ENCODE assay signal across 11 mouse cellular contexts in the genomic region with DNA sequence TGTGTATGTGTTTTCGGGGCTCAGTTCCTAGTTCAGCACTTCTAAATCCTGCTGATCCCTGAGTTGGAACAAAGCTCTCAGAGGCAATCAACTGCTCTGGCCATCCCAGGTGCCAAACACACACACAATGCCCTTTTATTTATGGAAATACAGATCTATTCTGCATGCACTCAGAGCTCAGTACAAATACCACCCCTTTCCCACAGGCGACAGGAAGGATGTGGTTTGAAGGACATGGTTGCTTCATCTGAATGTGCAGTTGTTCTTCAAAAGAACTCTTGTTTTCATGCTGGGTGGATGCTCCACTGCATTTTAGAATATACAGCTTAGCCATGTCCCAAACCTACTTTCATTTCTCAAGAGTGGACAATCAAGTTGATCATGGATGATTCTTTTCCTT.
DNase-seq lines count a peak whose midpoint lies in the region; ATAC-seq and TF ChIP-seq lines count a peak whose summit lies in the region.
"Had no signal": no experiment of that assay in that cellular context is flagged by ENCODE, and none has a peak within 500 bp of the region (broad histone marks: within the 10 kb centered on the region; RNA-seq: fewer than 3 reads in every experiment).

No protein-coding gene starts in this region.

- intact Hi-C loops in gastrocnemius, postnatal 36 days (cut with DNase I): no loop called here

- no peak for TF ChIP-seq CTCF in layer of hippocampus, adult 2 months (conservative IDR thresholded peaks at IDR 0.05)

- H3K27ac ChIP-seq in layer of hippocampus, adult 2 months: no peak overlapping the region
- H3K27ac ChIP-seq: neural tube, embryonic 13.5 days had no signal

- ATAC-seq in inflammation-experienced regulatory T-cells, adult 6 months: peak; percentile 95
- ATAC-seq: intestine, embryonic 16.5 days had no signal

- H3K4me3 ChIP-seq in layer of hippocampus, adult 2 months: no peak overlapping the region
- H3K4me3 ChIP-seq: neural tube, embryonic 13.5 days had no signal

- peak; percentile 59 for DNase-seq in 416B (ENCODE audit: low read depth)
- DNase-seq in B cell, adult 2 months: peak; percentile 47 to 55
- peak; percentile 80 to 81 for DNase-seq in spleen, postnatal 36 days (ENCODE audit: low spot score in 2 of 2)
- no peak for DNase-seq in urinary bladder, postnatal 36 days (ENCODE audit: low spot score in 2 of 2)
- DNase-seq in gastrocnemius, postnatal 36 days: no peak
- DNase-seq in layer of hippocampus, adult 2 months (ENCODE audit: low spot score in 2 of 2): no peak
- DNase-seq: adrenal gland, postnatal 10 days; right cerebral cortex, postnatal 14 days had no signal

Comparison
In these comparisons a context has a peak if more than half of its experiments do, and no peak if none do; other contexts are left out.
1. DNase-seq: peak in 416B (single experiment), B cell, adult 2 months (2 of 2) and spleen, postnatal 36 days (2 of 2); none in urinary bladder, postnatal 36 days (0 of 2), gastrocnemius, postnatal 36 days (0 of 2) and layer of hippocampus, adult 2 months (0 of 2).